Mouse (Mus musculus) embryonic fibroblast, embryonic 13.5 days (primary cell): ENCODE measurements around the gene Chrna3. TPM values are rescaled to one million over a fixed set of nuclear protein-coding genes. Genes with fewer than 3 reads are reported as not detected.
A peak's percentile ranks its signal among the peaks of the same experiment; 100 is the strongest.

Experiments
- H3K27ac ChIP-seq: 2 replicates; pipeline ENCODE4 v1.5.1; 2012; ENCODE audit warnings: low read length, control low read depth, inconsistent platforms; ENCODE audit not compliant: insufficient read depth
- H3K4me1 ChIP-seq: 2 replicates; pipeline ENCODE4 v1.6.1; 2011; ENCODE audit warnings: low read length; ENCODE audit not compliant: control insufficient read depth, insufficient read depth
- H3K4me3 ChIP-seq: 2 replicates; pipeline ENCODE4 v1.5.1; 2011; ENCODE audit warnings: mild to moderate bottlenecking, control low read depth, low read length; ENCODE audit not compliant: insufficient read depth
- CTCF ChIP-seq: IDR thresholded peaks from 2 replicates; pipeline ENCODE4 v1.5.1; 2011; ENCODE audit warnings: mild to moderate bottlenecking, control low read depth, low read length, moderate library complexity, borderline replicate concordance; ENCODE audit not compliant: insufficient read depth
- POLR2A ChIP-seq: IDR thresholded peaks from 2 replicates; pipeline ENCODE4 v1.6.1; 2011; ENCODE audit warnings: low read depth, mild to moderate bottlenecking, control low read depth, low read length, moderate library complexity
- polyA plus RNA-seq: library from polyadenylated mRNA; stranded (reverse); fragments of >200 nt; gene quantifications from 2 replicates; pipeline ENCODE4 v1.2.4, GENCODE M21; 2011; ENCODE audit warnings: low read depth; ENCODE audit not compliant: missing spikeins, insufficient read length

The Chrna3 gene
- polyA plus RNA-seq, 1 experiment = not detected

DNA sequence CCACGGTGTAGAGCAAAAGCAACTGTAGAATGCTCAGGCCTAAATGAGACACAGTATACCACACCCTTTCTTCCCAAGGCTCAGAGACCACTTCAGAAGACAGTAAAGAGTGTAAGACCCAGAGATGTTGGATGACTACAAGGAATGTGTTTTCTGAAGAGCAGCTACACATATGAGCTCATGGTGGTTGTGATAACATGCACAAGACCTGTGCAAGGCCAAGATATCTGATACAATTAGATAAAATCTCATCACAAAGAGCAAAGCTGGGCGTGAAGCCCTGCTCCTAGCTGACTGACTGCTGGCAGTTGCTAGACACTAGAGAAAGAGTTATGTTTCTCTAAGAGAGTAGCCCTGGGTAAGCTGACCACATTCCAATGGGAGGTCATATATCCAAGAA lies 16.7 kb downstream of the Chrna3 start:
- TF ChIP-seq POLR2A (no peak), CTCF (no peak)
- no peak overlapping the region for H3K4me3 ChIP-seq
- H3K4me1 ChIP-seq = no peaks in the 10 kb centered on the region; the same call in 1 of the 2 replicates
- H3K27ac ChIP-seq = no peak overlapping the region

GRCm38 (mm10) chr9:55003609-55004008 lies 22.8 kb downstream of the Chrna3 start:
- Histone ChIP-seq H3K4me3 (no peak overlapping the region), H3K27ac (no peak overlapping the region), H3K4me1 (no peaks in the 10 kb centered on the region)
- TF ChIP-seq POLR2A = no peak
- TF ChIP-seq CTCF = no peak

GRCm38 (mm10) chr9:54995645-54996044 lies 30.7 kb downstream of the Chrna3 start:
- H3K4me3 ChIP-seq = no peak overlapping the region
- TF ChIP-seq CTCF (no peak), POLR2A (no peak)
- H3K27ac ChIP-seq = no peak overlapping the region
- no peaks in the 10 kb centered on the region for H3K4me1 ChIP-seq

- no peaks in the 10 kb centered on the region for H3K4me1 ChIP-seq
- TF ChIP-seq CTCF = no peak
- TF ChIP-seq POLR2A = no peak
- no peak overlapping the region for H3K27ac ChIP-seq
- H3K4me3 ChIP-seq = no peak overlapping the region
Observed at GRCm38 (mm10) chr9:54994381-54994780, 32.0 kb downstream of the Chrna3 start.

- no peaks in the 10 kb centered on the region for H3K4me1 ChIP-seq
- no peak overlapping the region for H3K4me3 ChIP-seq
- H3K27ac ChIP-seq = no peak overlapping the region
- TF ChIP-seq CTCF = no peak
- no peak for TF ChIP-seq POLR2A
Observed at GRCm38 (mm10) chr9:54990362-54990761, 36.0 kb downstream of the Chrna3 start.

- H3K27ac ChIP-seq = no peak overlapping the region
- no peaks in the 10 kb centered on the region for H3K4me1 ChIP-seq
- TF ChIP-seq CTCF = no peak
- no peak for TF ChIP-seq POLR2A
- H3K4me3 ChIP-seq = no peak overlapping the region
Observed at GRCm38 (mm10) chr9:54982401-54982800, 44.0 kb downstream of the Chrna3 start.

GRCm38 (mm10) chr9:54981291-54982191 lies 44.8 kb downstream of the Chrna3 start:
- H3K27ac ChIP-seq = no peak overlapping the region

DNA sequence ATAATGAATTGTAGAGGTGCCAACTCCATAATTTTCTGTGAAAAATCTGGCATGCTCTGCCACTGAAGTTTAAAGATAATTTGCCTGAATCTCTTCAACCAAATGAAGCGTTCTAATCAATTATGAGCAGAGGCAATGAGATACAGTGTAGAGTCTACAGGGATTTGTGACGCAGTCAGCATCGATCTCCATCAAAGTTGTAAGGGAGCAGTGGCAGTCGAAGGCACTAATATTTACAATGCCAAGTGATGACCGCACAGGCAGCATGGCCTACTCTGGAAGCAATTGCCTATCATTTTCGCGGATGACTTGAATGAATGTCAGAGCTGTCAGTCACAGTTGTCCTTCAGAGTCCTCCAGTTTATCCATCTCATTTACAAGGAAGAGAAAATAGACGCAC lies 45.7 kb downstream of the Chrna3 start, which contains the start of gene Chrna5:
TSS of gene Chrna5 (plus strand) at position 207 of the 400 bp plus-strand sequence.
- no peak within 1 kb of the TSS for H3K27ac ChIP-seq
- TF ChIP-seq POLR2A = no peak
- H3K4me1 ChIP-seq = no peaks in the 10 kb centered on the region
- H3K4me3 ChIP-seq = peak within 1 kb of the TSS; percentile 29

More at GRCm38 (mm10) chr9:54981291-54982191, 44.8 kb downstream of the Chrna3 start:
- TF ChIP-seq CTCF (no peak), POLR2A (no peak)
- Histone ChIP-seq H3K4me3 (peak overlapping the region; percentile 29), H3K4me1 (no peaks in the 10 kb centered on the region)

- no peak for TF ChIP-seq CTCF
- TF ChIP-seq POLR2A = no peak
- Histone ChIP-seq H3K4me3 (no peak overlapping the region), H3K27ac (no peak overlapping the region)
Observed at GRCm38 (mm10) chr9:54969972-54970637, 56.3 kb downstream of the Chrna3 start.

DNA sequence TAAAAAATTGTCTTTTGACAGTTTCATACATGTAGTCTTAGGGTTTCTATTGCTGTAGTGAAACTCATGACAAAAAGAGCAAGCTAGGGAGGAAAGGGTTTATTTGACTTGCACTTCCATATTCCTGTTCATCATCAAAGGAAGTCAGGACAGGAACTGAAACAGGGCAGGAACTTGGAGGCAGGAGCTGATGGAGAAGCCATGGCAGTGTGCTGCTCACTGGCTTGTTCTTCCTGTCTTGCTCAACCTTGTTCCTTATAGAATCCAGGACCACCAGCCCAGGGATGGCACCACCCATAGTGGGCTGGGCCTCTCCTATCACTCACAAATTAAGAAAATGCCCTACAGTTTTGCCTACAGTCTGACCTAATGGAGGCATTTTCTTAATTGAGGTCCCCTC lies 62.7 kb downstream of the Chrna3 start:
- no peaks in the 10 kb centered on the region for H3K4me1 ChIP-seq
- no peak overlapping the region for H3K27ac ChIP-seq

More at GRCm38 (mm10) chr9:54969972-54970637, 56.3 kb downstream of the Chrna3 start:
- no peaks in the 10 kb centered on the region for H3K4me1 ChIP-seq

DNA sequence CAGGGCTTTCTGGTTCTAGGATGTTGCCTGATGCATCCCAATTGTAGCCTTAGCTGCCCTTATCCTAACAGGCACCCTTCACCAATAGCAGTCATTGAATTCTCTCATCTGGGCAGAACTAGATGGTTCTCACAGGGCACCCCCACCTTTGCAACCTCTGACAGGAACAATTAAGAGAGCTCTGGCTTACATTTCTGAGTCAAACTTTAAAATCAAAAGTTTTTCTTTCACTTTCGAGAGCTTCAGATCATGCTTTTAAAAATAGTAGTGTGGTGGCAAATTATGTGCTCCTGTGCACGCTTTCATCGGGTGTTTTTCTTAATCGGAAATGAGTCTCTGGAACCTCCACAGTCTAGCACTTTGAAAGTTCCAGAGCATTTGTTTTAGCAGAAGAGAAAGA lies 65.3 kb downstream of the Chrna3 start:
- Histone ChIP-seq H3K4me3 (no peak overlapping the region), H3K4me1 (no peaks in the 10 kb centered on the region), H3K27ac (no peak overlapping the region)
- TF ChIP-seq CTCF (no peak), POLR2A (no peak)

More for the DNA sequence above, 62.7 kb downstream of the Chrna3 start:
- no peak overlapping the region for H3K4me3 ChIP-seq
- TF ChIP-seq POLR2A (no peak), CTCF (no peak)

Other genes starting within 250 kb of the Chrna3 start
- 70.4 and 78.4 TPM in 2 replicates for gene Ireb2, start 162.8 kb downstream of the Chrna3 start, polyA plus RNA-seq
- 8.2 TPM in 2 replicates for gene Hykk, start 109.3 kb downstream of the Chrna3 start, polyA plus RNA-seq
- gene Psma4, start 75.8 kb downstream of the Chrna3 start, polyA plus RNA-seq = 238 and 265 TPM in 2 replicates
- 0.65 and 4.8 TPM in 2 replicates for gene AY074887, start 75.6 kb downstream of the Chrna3 start, polyA plus RNA-seq
- gene Chrna5, start 45.7 kb downstream of the Chrna3 start, polyA plus RNA-seq = not detected in 2 replicates
- gene Chrnb4, start 22.2 kb upstream of the Chrna3 start, polyA plus RNA-seq = not detected in 2 replicates
- gene Ube2q2, start 122.3 kb upstream of the Chrna3 start, polyA plus RNA-seq = 33.4 and 40.7 TPM in 2 replicates
- 30.0 and 30.1 TPM in 2 replicates for gene Fbxo22, start 182.4 kb upstream of the Chrna3 start, polyA plus RNA-seq